Mouse (Mus musculus) liver, adult 2 months (tissue): ENCODE measurements at regions not wholly inside any gene's neighbourhood (a gene's known extent, or its start where the extent isn't known, plus 50 kb on each side); places are given as distances from the start of the nearest gene placed in this dataset.

ENCODE experiments used
- CTCF ChIP-seq: fragments of 200-500 bp; IDR thresholded peaks from 2 replicates; pipeline ENCODE4 v1.5.1; 2011; ENCODE audit warnings: low read depth, low read length, control low read depth
- POLR2A ChIP-seq: fragments of 200-500 bp; IDR thresholded peaks from 2 replicates; pipeline ENCODE4 v1.6.1; 2011; ENCODE audit warnings: low read length, control low read depth; ENCODE audit not compliant: insufficient read depth; ENCODE audit errors: extremely low read depth

GRCm38 (mm10) chr8:10708509-10708908 lies 299.7 kb downstream of the Irs2 start:
- TF ChIP-seq CTCF (no peak), POLR2A (no peak)
